Mouse (Mus musculus): ENCODE data around the gene Spata31d1c. TPM values are rescaled to one million over a fixed set of nuclear protein-coding genes. Genes with fewer than 3 reads are reported as not detected.

Gene Spata31d1c
- polyA plus RNA-seq, 1 experiment from 2014 or later: not detected

DNA sequence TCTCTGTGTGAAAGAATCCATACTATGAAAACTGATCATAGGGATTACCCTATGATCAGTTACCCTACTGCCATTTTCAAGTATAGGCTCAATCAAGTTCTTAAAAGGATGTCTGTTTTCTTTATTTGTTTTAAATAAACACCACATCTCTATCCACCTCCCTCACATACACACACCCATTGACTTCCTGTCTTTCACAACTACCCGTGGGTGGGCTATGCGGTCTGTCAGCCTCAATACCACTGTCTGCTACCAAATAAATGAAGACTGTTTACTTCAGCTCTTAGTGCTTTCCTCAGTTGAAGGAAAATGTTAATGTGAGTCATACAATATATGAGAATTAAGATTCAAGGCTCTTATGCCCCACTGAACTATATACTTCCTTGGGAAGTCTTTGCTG is 37.1 kb downstream of the Spata31d1c start:
- H3K36me3 ChIP-seq (ENCODE audit: control insufficient read depth, insufficient read depth, low read length): peaks cover 52% of the 10 kb centered on the region
- H3K27me3 ChIP-seq (ENCODE audit: control insufficient read depth, insufficient read depth, low read length): no peaks in the 10 kb centered on the region
- H3K4me1 ChIP-seq (ENCODE audit: control insufficient read depth in 2 of 2, insufficient read depth in 2 of 2, low read length in 2 of 2): no peaks in the 10 kb centered on the region
- H3K4me3 ChIP-seq (ENCODE audit: control insufficient read depth in 1 of 2, insufficient read depth in 1 of 2, low read depth in 1 of 2, low read length in 2 of 2): no peak overlapping the region
- no peaks in the 10 kb centered on the region for H3K9me3 ChIP-seq (ENCODE audit: control insufficient read depth, low read length)
- H3K9ac ChIP-seq (ENCODE audit: low read length): no peak overlapping the region
- ATAC-seq (ENCODE audit: insufficient number of reproducible peaks, insufficient read depth, low FRiP score, low read depth): no peak
- H3K27ac ChIP-seq (replicated peaks in 1 of 2; ENCODE audit: control insufficient read depth in 1 of 2, insufficient read depth in 1 of 2, low read depth in 2 of 2, low read length in 2 of 2): no peak overlapping the region
- no peak overlapping the region for H3K4me2 ChIP-seq (ENCODE audit: low read length)
- 87% methylated on average over 2 of the region's 2 CpGs for WGBS

Other genes starting within 250 kb of the Spata31d1c start
- gene Cntnap3, start 129.1 kb upstream of the Spata31d1c start, polyA plus RNA-seq (2014; fragmentation: Nextera tagmentation; extraction: Ambion mirVana): not detected in 2 replicates
- gene Spata31, start 115.7 kb upstream of the Spata31d1c start, polyA plus RNA-seq (2014; fragmentation: Nextera tagmentation; extraction: Ambion mirVana): not detected in 2 replicates
- not detected in 2 replicates for gene Prss47, start 19.7 kb downstream of the Spata31d1c start, polyA plus RNA-seq (2014; fragmentation: Nextera tagmentation; extraction: Ambion mirVana)
- 37.6 and 39.9 TPM in 2 replicates for gene Mfsd14b, start 79.9 kb downstream of the Spata31d1c start, polyA plus RNA-seq (2014; fragmentation: Nextera tagmentation; extraction: Ambion mirVana)
- gene Olfr465-ps1, start 105.0 kb downstream of the Spata31d1c start, polyA plus RNA-seq (2014; fragmentation: Nextera tagmentation; extraction: Ambion mirVana): not detected in 2 replicates
- gene Olfr466, start 117.2 kb downstream of the Spata31d1c start, polyA plus RNA-seq (2014; fragmentation: Nextera tagmentation; extraction: Ambion mirVana): not detected in 2 replicates
- not detected in 2 replicates for gene Nlrp4f, start 172.9 kb downstream of the Spata31d1c start, polyA plus RNA-seq (2014; fragmentation: Nextera tagmentation; extraction: Ambion mirVana)
- not detected in 2 replicates for gene Gm10775, start 226.5 kb downstream of the Spata31d1c start, polyA plus RNA-seq (2014; fragmentation: Nextera tagmentation; extraction: Ambion mirVana)
- 16.2 and 17.3 TPM in 2 replicates for gene Zfp369, start 245.8 kb downstream of the Spata31d1c start, polyA plus RNA-seq (2014; fragmentation: Nextera tagmentation; extraction: Ambion mirVana)